Mouse (Mus musculus): ENCODE results near the gene Elavl3. TPM values are rescaled to one million over a fixed set of nuclear protein-coding genes. Genes with fewer than 3 reads are reported as not detected.
A peak's percentile ranks its signal among the peaks of the same experiment; 100 is the strongest.

Gene Elavl3
- total and polyA plus RNA-seq, 2 experiments = not detected

DNA sequence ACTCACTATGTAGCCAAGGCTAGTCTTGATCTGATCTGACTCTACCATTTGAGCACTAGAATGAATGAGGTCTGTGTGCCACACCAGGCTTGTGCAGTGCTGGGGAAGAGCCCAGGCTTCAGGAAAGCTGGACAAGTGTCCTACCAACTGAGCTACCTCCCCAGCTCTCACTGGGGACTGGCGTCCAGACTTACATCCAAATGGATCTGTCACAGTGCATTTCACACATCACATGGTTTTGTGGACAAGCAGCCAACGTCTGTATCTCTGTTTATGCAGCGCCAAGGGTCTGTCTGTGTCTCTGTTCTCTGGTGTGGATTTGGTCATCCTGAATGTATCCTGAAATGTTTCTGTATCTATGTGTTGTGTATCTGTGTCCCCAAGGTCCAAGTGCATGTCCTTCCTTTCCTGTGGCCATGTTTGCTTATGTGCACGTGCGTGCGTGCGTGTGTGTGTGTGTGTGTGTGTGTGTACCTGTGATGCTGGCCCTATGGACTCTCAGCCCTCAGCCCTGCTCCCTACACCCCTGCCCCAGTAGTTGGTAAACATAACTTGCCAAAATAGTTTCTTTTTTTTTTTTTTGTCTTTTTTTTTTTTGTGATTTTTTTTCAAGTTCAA is 34.5 kb downstream of the Elavl3 start:
- peak; percentile 18 for DNase-seq (ENCODE audit: extremely low read depth, low read depth, low spot score)
- TF ChIP-seq CTCF (IDR thresholded peaks at IDR 0.05; ENCODE audit: low read depth, low read length) (no peak), POLR2A (IDR thresholded peaks at IDR 0.05; ENCODE audit: extremely low read depth, insufficient read depth, low read length) (no peak)
- Histone ChIP-seq H3K9ac (ENCODE audit: low read depth, low read length) (no peak overlapping the region), H3K79me2 (ENCODE audit: control insufficient read depth, insufficient read depth, low read length) (no peaks in the 10 kb centered on the region), H3K4me3 (ENCODE audit: insufficient read depth, low read depth, low read length) (no peak overlapping the region), H3K4me1 (ENCODE audit: control insufficient read depth, insufficient read depth, low read length) (no peaks in the 10 kb centered on the region; the same call in 1 of the 2 replicates), H3K36me3 (ENCODE audit: control insufficient read depth, insufficient read depth, low read length) (no peaks in the 10 kb centered on the region; the same call in 1 of the 2 replicates), H3K27me3 (ENCODE audit: control insufficient read depth, insufficient read depth, low read length) (no peaks in the 10 kb centered on the region), H3K27ac (replicated peaks; ENCODE audit: insufficient read depth, low read depth, low read length) (no peak overlapping the region)
- 34% methylated on average over 7 of the region's 7 CpGs for WGBS

DNA sequence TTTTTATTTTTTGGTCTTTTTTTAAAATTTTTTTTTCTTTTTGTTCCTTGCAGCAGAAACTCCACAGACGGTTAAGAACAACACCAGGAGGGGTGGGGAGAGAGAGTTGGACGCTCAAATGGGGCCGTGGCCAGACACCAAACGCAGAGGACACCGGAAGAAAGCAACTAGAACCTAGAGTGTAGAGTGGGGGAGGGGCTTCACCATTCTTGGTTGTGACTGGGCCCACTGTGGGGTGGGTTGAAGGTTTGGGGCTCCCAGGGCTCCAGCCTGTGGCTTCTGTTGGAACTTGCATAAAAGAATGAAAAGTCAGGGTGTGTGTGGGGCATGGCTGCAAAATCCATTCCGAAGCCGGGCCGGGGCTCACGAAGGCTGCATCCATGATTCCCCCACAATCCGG is 35.6 kb downstream of the Elavl3 start:
- no peak overlapping the region for H3K27ac ChIP-seq (replicated peaks; ENCODE audit: insufficient read depth, low read depth, low read length)
- no peaks in the 10 kb centered on the region for H3K27me3 ChIP-seq (ENCODE audit: control insufficient read depth, insufficient read depth, low read length)
- DNase-seq (ENCODE audit: extremely low read depth, low read depth, low spot score) = no peak
- TF ChIP-seq POLR2A (IDR thresholded peaks at IDR 0.05; ENCODE audit: extremely low read depth, insufficient read depth, low read length) = no peak
- no peak for TF ChIP-seq CTCF (IDR thresholded peaks at IDR 0.05; ENCODE audit: low read depth, low read length)
- H3K36me3 ChIP-seq (ENCODE audit: control insufficient read depth, insufficient read depth, low read length) = peaks cover 4% of the 10 kb centered on the region; the same call in 1 of the 2 replicates
- no peaks in the 10 kb centered on the region; the same call in 1 of the 2 replicates for H3K4me1 ChIP-seq (ENCODE audit: control insufficient read depth, insufficient read depth, low read length)
- H3K4me3 ChIP-seq (ENCODE audit: insufficient read depth, low read depth, low read length) = no peak overlapping the region
- WGBS = 84% methylated on average over 10 of the region's 10 CpGs
- no peaks in the 10 kb centered on the region for H3K79me2 ChIP-seq (ENCODE audit: control insufficient read depth, insufficient read depth, low read length)
- H3K9ac ChIP-seq (ENCODE audit: low read depth, low read length) = no peak overlapping the region

DNA sequence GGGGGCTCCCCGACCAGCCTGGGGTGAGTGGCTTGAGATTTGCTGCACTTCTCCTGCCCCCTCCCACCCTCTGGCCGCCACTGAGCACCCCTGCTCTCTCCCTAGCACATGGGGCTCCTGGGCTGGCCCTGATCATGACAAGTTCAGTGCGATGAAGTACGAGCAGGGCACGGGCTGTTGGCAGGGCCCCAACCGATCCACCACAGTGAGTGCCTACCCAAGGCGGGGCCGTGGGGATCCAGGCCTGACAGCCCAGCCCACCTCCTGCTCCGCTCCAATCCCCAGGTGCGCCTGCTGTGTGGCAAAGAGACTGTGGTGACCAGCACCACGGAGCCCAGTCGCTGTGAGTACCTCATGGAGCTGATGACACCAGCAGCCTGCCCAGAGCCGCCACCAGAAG is 39.1 kb downstream of the Elavl3 start:
- no peaks in the 10 kb centered on the region; the same call in 1 of the 2 replicates for H3K4me1 ChIP-seq (ENCODE audit: control insufficient read depth, insufficient read depth, low read length)
- H3K36me3 ChIP-seq (ENCODE audit: control insufficient read depth, insufficient read depth, low read length) = peaks cover 11% of the 10 kb centered on the region; the same call in 1 of the 2 replicates
- WGBS = 96% methylated on average over 13 of the region's 13 CpGs
- H3K27me3 ChIP-seq (ENCODE audit: control insufficient read depth, insufficient read depth, low read length) = no peaks in the 10 kb centered on the region
- H3K9ac ChIP-seq (ENCODE audit: low read depth, low read length) = no peak overlapping the region
- DNase-seq (ENCODE audit: extremely low read depth, low read depth, low spot score) = no peak
- no peaks in the 10 kb centered on the region for H3K79me2 ChIP-seq (ENCODE audit: control insufficient read depth, insufficient read depth, low read length)
- H3K4me3 ChIP-seq (ENCODE audit: insufficient read depth, low read depth, low read length) = no peak overlapping the region
- TF ChIP-seq POLR2A (IDR thresholded peaks at IDR 0.05; ENCODE audit: extremely low read depth, insufficient read depth, low read length) (no peak), CTCF (IDR thresholded peaks at IDR 0.05; ENCODE audit: low read depth, low read length) (no peak)
- no peak overlapping the region for H3K27ac ChIP-seq (replicated peaks; ENCODE audit: insufficient read depth, low read depth, low read length)

GRCm38 (mm10) chr9:22011055-22011454 is 40.8 kb downstream of the Elavl3 start:
- Histone ChIP-seq H3K27me3 (ENCODE audit: control insufficient read depth, insufficient read depth, low read length) (no peaks in the 10 kb centered on the region), H3K36me3 (ENCODE audit: control insufficient read depth, insufficient read depth, low read length) (peaks cover 14% of the 10 kb centered on the region; the same call in 1 of the 2 replicates), H3K27ac (replicated peaks; ENCODE audit: insufficient read depth, low read depth, low read length) (no peak overlapping the region), H3K4me3 (ENCODE audit: insufficient read depth, low read depth, low read length) (no peak overlapping the region), H3K9ac (ENCODE audit: low read depth, low read length) (no peak overlapping the region), H3K79me2 (ENCODE audit: control insufficient read depth, insufficient read depth, low read length) (no peaks in the 10 kb centered on the region), H3K4me1 (ENCODE audit: control insufficient read depth, insufficient read depth, low read length) (no peaks in the 10 kb centered on the region)
- 81% methylated on average over 5 of the region's 5 CpGs for WGBS
- no peak for DNase-seq (ENCODE audit: extremely low read depth, low read depth, low spot score)
- TF ChIP-seq POLR2A (IDR thresholded peaks at IDR 0.05; ENCODE audit: extremely low read depth, insufficient read depth, low read length) (no peak), CTCF (IDR thresholded peaks at IDR 0.05; ENCODE audit: low read depth, low read length) (no peak)

- Histone ChIP-seq H3K4me3 (ENCODE audit: insufficient read depth, low read depth, low read length) (no peak overlapping the region), H3K9ac (ENCODE audit: low read depth, low read length) (no peak overlapping the region), H3K36me3 (ENCODE audit: control insufficient read depth, insufficient read depth, low read length) (peaks cover 5% of the 10 kb centered on the region; the same call in 1 of the 2 replicates), H3K27ac (replicated peaks; ENCODE audit: insufficient read depth, low read depth, low read length) (no peak overlapping the region), H3K27me3 (ENCODE audit: control insufficient read depth, insufficient read depth, low read length) (no peaks in the 10 kb centered on the region), H3K4me1 (ENCODE audit: control insufficient read depth, insufficient read depth, low read length) (peaks cover 4% of the 10 kb centered on the region; the same call in 1 of the 2 replicates), H3K79me2 (ENCODE audit: control insufficient read depth, insufficient read depth, low read length) (0 out of 2 replicates have a peak, but pooled peaks cover 3% of the 10 kb centered on the region)
- 97% methylated on average over 12 of the region's 12 CpGs for WGBS
- no peak for DNase-seq (ENCODE audit: extremely low read depth, low read depth, low spot score)
- TF ChIP-seq CTCF (IDR thresholded peaks at IDR 0.05; ENCODE audit: low read depth, low read length) (no peak), POLR2A (IDR thresholded peaks at IDR 0.05; ENCODE audit: extremely low read depth, insufficient read depth, low read length) (no peak)
Observed at GRCm38 (mm10) chr9:22004546-22004945, 47.3 kb downstream of the Elavl3 start.

DNA sequence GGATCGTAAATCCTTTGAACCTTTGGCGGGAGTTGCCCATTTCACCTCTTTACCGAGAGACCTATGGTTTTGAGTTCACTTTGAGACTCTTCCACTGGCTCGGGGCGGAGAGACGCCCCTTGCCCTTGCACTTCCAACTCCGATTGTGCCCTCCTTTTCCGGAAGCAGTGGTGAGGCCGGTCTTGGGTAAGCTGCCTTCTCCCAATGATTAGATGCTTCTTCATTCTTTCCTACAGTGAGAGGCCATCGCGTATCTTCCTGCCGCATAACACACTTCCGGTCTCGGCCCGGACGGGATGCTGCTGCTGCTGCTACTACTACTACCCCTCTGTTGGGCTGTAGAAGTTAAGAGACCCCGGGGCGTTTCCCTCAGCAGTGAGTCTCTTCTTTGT is 48.7 kb downstream of the Elavl3 start:
- Histone ChIP-seq H3K79me2 (ENCODE audit: control insufficient read depth, insufficient read depth, low read length) (0 out of 2 replicates have a peak, but pooled peaks cover 3% of the 10 kb centered on the region), H3K4me1 (ENCODE audit: control insufficient read depth, insufficient read depth, low read length) (peaks cover 4% of the 10 kb centered on the region; the same call in 1 of the 2 replicates), H3K27ac (replicated peaks; ENCODE audit: insufficient read depth, low read depth, low read length) (peak overlapping the region; percentile 24), H3K36me3 (ENCODE audit: control insufficient read depth, insufficient read depth, low read length) (peaks cover 3% of the 10 kb centered on the region; the same call in 1 of the 2 replicates), H3K4me3 (ENCODE audit: insufficient read depth, low read depth, low read length) (peak overlapping the region; percentile 62), H3K9ac (ENCODE audit: low read depth, low read length) (peak overlapping the region; percentile 54), H3K27me3 (ENCODE audit: control insufficient read depth, insufficient read depth, low read length) (no peaks in the 10 kb centered on the region)
- no peak for DNase-seq (ENCODE audit: extremely low read depth, low read depth, low spot score)
- WGBS = 1% methylated on average over 18 of the region's 18 CpGs
- TF ChIP-seq CTCF (IDR thresholded peaks at IDR 0.05; ENCODE audit: low read depth, low read length) (no peak), POLR2A (IDR thresholded peaks at IDR 0.05; ENCODE audit: extremely low read depth, insufficient read depth, low read length) (no peak)

All from liver, adult 2 months (tissue).